19 mouse cellular contexts compared by ENCODE assay signal in genomic region chr17:21472032-21472652, GRCm38 (mm10). TPM values are rescaled to one million over a fixed set of nuclear protein-coding genes. Genes with fewer than 3 reads are reported as not detected.
DNase-seq lines count a peak whose midpoint lies in the region; ATAC-seq and TF ChIP-seq lines count a peak whose summit lies in the region.
"Had no signal": no experiment of that assay in that cellular context is flagged by ENCODE, and none has a peak within 500 bp of the region (broad histone marks: within the 10 kb centered on the region; RNA-seq: fewer than 3 reads in every experiment).

No protein-coding gene starts in this region.

- H3K27me3 ChIP-seq in lung, embryonic 14.5 days (ENCODE audit: insufficient read depth, low read length): no peaks in the 10 kb centered on the region
- peaks cover 8% of the 10 kb centered on the region for H3K27me3 ChIP-seq in CH12.LX (replicated peaks)
- no peaks in the 10 kb centered on the region for H3K27me3 ChIP-seq in hindbrain, embryonic 13.5 days
- H3K27me3 ChIP-seq in forebrain, embryonic 12.5 days: no peaks in the 10 kb centered on the region
- H3K27me3 ChIP-seq: liver, embryonic 15.5 days had no signal

- no peak overlapping the region for H3K9ac ChIP-seq in lung, embryonic 14.5 days
- peak overlapping the region; percentile 44; the same call in 1 of the 2 replicates for H3K9ac ChIP-seq in CH12.LX (ENCODE audit: insufficient read depth, low read depth)
- H3K9ac ChIP-seq in hindbrain, embryonic 13.5 days: no peak overlapping the region
- H3K9ac ChIP-seq in forebrain, embryonic 12.5 days: no peak overlapping the region
- H3K9ac ChIP-seq: liver, embryonic 15.5 days had no signal

- in situ Hi-C loops in CH12.LX (cut with MboI; ENCODE audit: low pct_ligation_motif_present, low pct_unique_long_range_greater_than_20kb, low sequenced_read_pairs): no loop called here

- TF ChIP-seq POLR2A in lung, adult 2 months (IDR thresholded peaks at IDR 0.05; ENCODE audit: borderline replicate concordance, extremely low read depth, low read depth, low read length): no peak
- no peak for TF ChIP-seq POLR2A in CH12.LX (IDR thresholded peaks at IDR 0.05; ENCODE audit: low read depth, low read length)

- no peaks in the 10 kb centered on the region for H3K9me3 ChIP-seq in lung, embryonic 14.5 days (ENCODE audit: low read depth, low read length)
- H3K9me3 ChIP-seq in CH12.LX (replicated peaks; ENCODE audit: low read length): no peaks in the 10 kb centered on the region
- no peaks in the 10 kb centered on the region for H3K9me3 ChIP-seq in hindbrain, embryonic 13.5 days
- H3K9me3 ChIP-seq in forebrain, embryonic 12.5 days: no peaks in the 10 kb centered on the region
- H3K9me3 ChIP-seq: hindbrain, embryonic 10.5 days; liver, embryonic 15.5 days had no signal

- no peak; the same call in 1 of the 2 replicates for ATAC-seq in lung, embryonic 14.5 days (ENCODE audit: insufficient read depth)
- peak; percentile 43 for ATAC-seq in erythroid progenitor cell, adult 5-6 weeks (replicated peaks; ENCODE audit: low FRiP score, poor library complexity, severe bottlenecking)
- ATAC-seq in hindbrain, embryonic 13.5 days (ENCODE audit: low FRiP score): no peak
- no peak for ATAC-seq in forebrain, embryonic 12.5 days (ENCODE audit: low FRiP score)
- ATAC-seq: forebrain, embryonic 16.5 days had no signal

- TF ChIP-seq EP300 in CH12.LX (IDR thresholded peaks at IDR 0.05; ENCODE audit: low read length): no peak

- H3K4me1 ChIP-seq in lung, embryonic 14.5 days (ENCODE audit: insufficient read depth): 0 out of 2 replicates have a peak, but pooled peaks cover 6% of the 10 kb centered on the region
- H3K4me1 ChIP-seq in lung, adult 2 months (ENCODE audit: control insufficient read depth, insufficient read depth, low read length): peaks cover 6% of the 10 kb centered on the region
- H3K4me1 ChIP-seq in CH12.LX (ENCODE audit: control insufficient read depth in 1 of 2, insufficient read depth in 2 of 2): peaks cover 4 to 17% of the 10 kb centered on the region in 2 experiments; a peak in 2 of 4 replicates
- peaks cover 3% of the 10 kb centered on the region for H3K4me1 ChIP-seq in hindbrain, embryonic 13.5 days (replicated peaks)
- peaks cover 5% of the 10 kb centered on the region for H3K4me1 ChIP-seq in forebrain, embryonic 12.5 days

- H3K4me2 ChIP-seq in lung, embryonic 14.5 days: no peak overlapping the region
- peak overlapping the region; percentile 50; the same call in 1 of the 2 replicates for H3K4me2 ChIP-seq in CH12.LX (ENCODE audit: insufficient read depth, low read depth, poor library complexity, severe bottlenecking)
- no peak overlapping the region for H3K4me2 ChIP-seq in hindbrain, embryonic 13.5 days
- H3K4me2 ChIP-seq in forebrain, embryonic 12.5 days: no peak overlapping the region

- WGBS in lung, embryonic 14.5 days: 44% methylated on average over 3 of the region's 3 CpGs
- 41% methylated on average over 3 of the region's 3 CpGs for WGBS in lung, adult 2 months
- 79% methylated on average over 3 of the region's 3 CpGs for WGBS in hindbrain, embryonic 13.5 days
- 70% methylated on average over 3 of the region's 3 CpGs for WGBS in forebrain, embryonic 12.5 days

- no peak for TF ChIP-seq CTCF in lung, embryonic 14.5 days (IDR thresholded peaks at IDR 0.05; ENCODE audit: low read depth)
- no peak for TF ChIP-seq CTCF in lung, adult 2 months (IDR thresholded peaks at IDR 0.05; ENCODE audit: insufficient read depth, low read length)
- no peak for TF ChIP-seq CTCF in CH12.LX (conservative IDR thresholded peaks at IDR 0.05 in 1 of 2, IDR thresholded peaks at IDR 0.05 in 1 of 2; ENCODE audit: low read depth in 2 of 2, low read length in 2 of 2)

- peak overlapping the region; percentile 81 for H3K27ac ChIP-seq in lung, embryonic 14.5 days (ENCODE audit: low read depth)
- no peak overlapping the region for H3K27ac ChIP-seq in CH12.LX (ENCODE audit: insufficient read depth, low read depth)
- no peak overlapping the region for H3K27ac ChIP-seq in hindbrain, embryonic 13.5 days
- no peak overlapping the region for H3K27ac ChIP-seq in forebrain, embryonic 12.5 days
- H3K27ac ChIP-seq: hindbrain, embryonic 10.5 days; liver, embryonic 15.5 days had no signal

- peak; percentile 2 for DNase-seq in lung, embryonic 14.5 days
- no peak for DNase-seq in lung, adult 2 months
- DNase-seq in CH12.LX (ENCODE audit: extremely low read depth): no peak
- DNase-seq in lung, postnatal 10 days: peak; percentile 16
- no peak for DNase-seq in embryo, embryonic 10.5 days (ENCODE audit: low spot score)
- DNase-seq: adrenal gland, postnatal 10 days; cerebellum, adult 9-10 months; gastrocnemius, adult 2 months; heart, adult 11 months; kidney, adult 18-20 months; layer of hippocampus, adult 9-11 months; midbrain, embryonic 14.5 days; thymus, postnatal 4 days had no signal

- H3K4me3 ChIP-seq in lung, embryonic 14.5 days (ENCODE audit: low read depth, low read length): no peak overlapping the region
- no peak overlapping the region for H3K4me3 ChIP-seq in lung, adult 2 months (replicated peaks; ENCODE audit: extremely low read depth, low read depth, low read length)
- no peak overlapping the region for H3K4me3 ChIP-seq in CH12.LX (replicated peaks in 1 of 3; ENCODE audit: low read depth in 2 of 3, low read length in 2 of 3, poor library complexity in 1 of 3)
- H3K4me3 ChIP-seq in hindbrain, embryonic 13.5 days: no peak overlapping the region
- H3K4me3 ChIP-seq in forebrain, embryonic 12.5 days (replicated peaks): no peak overlapping the region
- H3K4me3 ChIP-seq: gastrocnemius, adult 2 months; hindbrain, embryonic 10.5 days; liver, embryonic 15.5 days had no signal

- no peak for TF ChIP-seq RAD21 in CH12.LX (IDR thresholded peaks at IDR 0.05; ENCODE audit: low read depth, low read length)

- H3K79me2 ChIP-seq in CH12.LX (replicated peaks; ENCODE audit: control insufficient read depth, extremely low read depth, insufficient read depth, poor library complexity, severe bottlenecking): no peaks in the 10 kb centered on the region; the same call in 1 of the 2 replicates

- dilution Hi-C loops in CH12.LX (cut with MboI; ENCODE audit: extremely low pct_ligation_motif_present, extremely low pct_unique_long_range_greater_than_20kb, low sequenced_read_pairs): no loop called here

- no peaks in the 10 kb centered on the region for H3K36me3 ChIP-seq in lung, embryonic 14.5 days (ENCODE audit: insufficient read depth)
- H3K36me3 ChIP-seq in CH12.LX (replicated peaks in 1 of 2; ENCODE audit: control insufficient read depth in 1 of 2, insufficient read depth in 1 of 2, low read length in 1 of 2): no peaks in the 10 kb centered on the region
- H3K36me3 ChIP-seq in hindbrain, embryonic 13.5 days: no peaks in the 10 kb centered on the region
- H3K36me3 ChIP-seq in forebrain, embryonic 12.5 days (replicated peaks): no peaks in the 10 kb centered on the region
- H3K36me3 ChIP-seq: hindbrain, embryonic 10.5 days; liver, embryonic 15.5 days had no signal

TF ChIP-seq in CH12.LX, 34 proteins besides CTCF, POLR2A, EP300 and RAD21:
- TF ChIP-seq ZNF384 (IDR thresholded peaks at IDR 0.05; ENCODE audit: low read depth, low read length) (peak; percentile 28; the same call in 1 of the 2 replicates), USF1 (IDR thresholded peaks at IDR 0.05; ENCODE audit: low read depth, low read length) (no peak), NRF1 (IDR thresholded peaks at IDR 0.05; ENCODE audit: low read depth, low read length) (no peak), JUND (conservative IDR thresholded peaks at IDR 0.05; ENCODE audit: low read depth, low read length) (no peak), JUN (IDR thresholded peaks at IDR 0.05; ENCODE audit: insufficient read depth, low read depth, low read length) (no peak), TBP (conservative IDR thresholded peaks at IDR 0.05; ENCODE audit: low read depth, low read length) (no peak)

RNA-seq across cellular contexts. Expression of gene Zfp53, which starts 16.7 kb away (rescaled TPM):
- 9.7 and 10.5 TPM in 2 replicates for polyA plus RNA-seq in lung, embryonic 14.5 days (2014; fragmentation: Nextera tagmentation; extraction: Ambion mirVana)
- 1.5 and 1.8 TPM in 2 replicates for polyA plus RNA-seq in lung, adult 2 months (2012; rRNA removed)
- total RNA-seq in CH12.LX (2012; rRNA removed) (4.7 and 5.4 TPM in 2 replicates), CH12.LX (2014; rRNA removed) (8.4 and 9.6 TPM in 2 replicates)
- polyA plus RNA-seq in CH12.LX (2012; ENCODE audit: insufficient read length, low read depth): 2.4 and 3.7 TPM in 2 replicates
- total RNA-seq in erythroid progenitor cell, adult 5-6 weeks (2015; ENCODE audit: low replicate concordance): 2.1 and 11.5 TPM in 2 replicates
- 3.3 and 9.1 TPM in 2 replicates for total RNA-seq in erythroid progenitor cell, adult 5-6 weeks (2017; ENCODE audit: low replicate concordance)
- 10.0 and 10.4 TPM in 2 replicates for polyA plus RNA-seq in hindbrain, embryonic 13.5 days (2015; fragmentation: Nextera tagmentation; extraction: Ambion mirVana)
- polyA plus RNA-seq in forebrain, embryonic 12.5 days (2016; fragmentation: Nextera tagmentation; extraction: Ambion mirVana): 8.6 and 9.2 TPM in 2 replicates

RNA-seq across cellular contexts. Expression of gene Zfp51, which starts 22.0 kb away (rescaled TPM):
- polyA plus RNA-seq in lung, embryonic 14.5 days (2014; fragmentation: Nextera tagmentation; extraction: Ambion mirVana): 12.1 and 13.4 TPM in 2 replicates
- 0.69 and 1.3 TPM in 2 replicates for polyA plus RNA-seq in lung, adult 2 months (2012; rRNA removed)
- total RNA-seq in CH12.LX (2012; rRNA removed) (6.1 and 6.8 TPM in 2 replicates), CH12.LX (2014; rRNA removed) (16.7 and 18.1 TPM in 2 replicates)
- 4.5 TPM in 2 replicates for polyA plus RNA-seq in CH12.LX (2012; ENCODE audit: insufficient read length, low read depth)
- total RNA-seq in erythroid progenitor cell, adult 5-6 weeks (2015; ENCODE audit: low replicate concordance): 3.4 and 10.1 TPM in 2 replicates
- 6.5 and 11.9 TPM in 2 replicates for total RNA-seq in erythroid progenitor cell, adult 5-6 weeks (2017; ENCODE audit: low replicate concordance)
- 13.0 and 15.1 TPM in 2 replicates for polyA plus RNA-seq in hindbrain, embryonic 13.5 days (2015; fragmentation: Nextera tagmentation; extraction: Ambion mirVana)
- polyA plus RNA-seq in forebrain, embryonic 12.5 days (2016; fragmentation: Nextera tagmentation; extraction: Ambion mirVana): 10.9 and 13.9 TPM in 2 replicates

RNA-seq across cellular contexts. Expression of gene Zfp54, which starts 49.1 kb away (rescaled TPM):
- 4.3 and 4.9 TPM in 2 replicates for polyA plus RNA-seq in lung, embryonic 14.5 days (2014; fragmentation: Nextera tagmentation; extraction: Ambion mirVana)
- 0.83 and 1.1 TPM in 2 replicates for polyA plus RNA-seq in lung, adult 2 months (2012; rRNA removed)
- total RNA-seq in CH12.LX (2012; rRNA removed): 7.9 and 8.4 TPM in 2 replicates
- total RNA-seq in CH12.LX (2014; rRNA removed): 11.9 and 12.5 TPM in 2 replicates
- polyA plus RNA-seq in CH12.LX (2012; ENCODE audit: insufficient read length, low read depth): 3.6 and 3.8 TPM in 2 replicates
- 1.1 and 1.3 TPM in 2 replicates for total RNA-seq in erythroid progenitor cell, adult 5-6 weeks (2015; ENCODE audit: low replicate concordance)
- 8.5 TPM in 1 of 2 replicates, not detected in the other for total RNA-seq in erythroid progenitor cell, adult 5-6 weeks (2017; ENCODE audit: low replicate concordance)
- 4.6 and 5.2 TPM in 2 replicates for polyA plus RNA-seq in hindbrain, embryonic 13.5 days (2015; fragmentation: Nextera tagmentation; extraction: Ambion mirVana)
- 2.5 and 2.6 TPM in 2 replicates for polyA plus RNA-seq in forebrain, embryonic 12.5 days (2016; fragmentation: Nextera tagmentation; extraction: Ambion mirVana)

Comparison
In these comparisons a context has a peak if more than half of its experiments do, and no peak if none do; other contexts are left out.
1. DNase-seq: peak in lung, embryonic 14.5 days (single experiment) and lung, postnatal 10 days (single experiment); none in lung, adult 2 months (single experiment), CH12.LX (single experiment) and embryo, embryonic 10.5 days (single experiment).